Mouse (Mus musculus): Measurements from ENCODE around the gene Adck1.

DNA sequence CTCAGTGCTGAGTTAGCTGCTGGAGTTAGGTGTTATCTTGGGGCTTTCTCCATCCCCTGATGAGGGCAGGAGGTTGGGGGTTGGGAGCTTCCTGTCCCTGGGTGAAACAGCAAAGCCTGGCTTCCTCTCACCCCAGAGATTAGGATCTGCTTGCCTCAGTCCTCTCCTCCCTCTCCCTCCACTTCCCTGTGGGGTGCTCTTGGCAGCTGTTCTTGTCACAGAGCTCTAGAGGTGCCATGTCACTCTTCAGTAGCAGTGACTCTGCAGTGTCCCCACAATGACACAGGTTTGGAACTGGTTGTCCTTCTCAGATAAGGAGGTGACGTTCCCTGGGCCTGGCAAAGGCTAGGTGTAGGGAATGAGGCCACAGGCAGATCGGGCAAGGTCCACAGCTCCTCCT lies 68.4 kb downstream of the Adck1 start:
- TF ChIP-seq POLR2A (IDR thresholded peaks at IDR 0.05; ENCODE audit: extremely low read depth, insufficient read depth, low read length) (no peak), CTCF (IDR thresholded peaks at IDR 0.05; ENCODE audit: extremely low read depth, insufficient read depth, low read length) (no peak)
